Mouse (Mus musculus) midbrain, embryonic 11.5 days (tissue): ENCODE data around the gene Dhrs7b. TPM values are rescaled to one million over a fixed set of nuclear protein-coding genes. Genes with fewer than 3 reads are reported as not detected.
A peak's percentile ranks its signal among the peaks of the same experiment; 100 is the strongest.
"Not testable (repeated sequence)": the region's sequence is repeated elsewhere in the genome, so short reads cannot be mapped to it uniquely, and the experiment has no call there.

Experiments
- ATAC-seq: fragments of 200-750 bp; cut with Nextera tagmentation; 2 replicates; pipeline ENCODE4 v1.8.0; 2017; ENCODE audit warnings: moderate TSS enrichment, moderate library complexity; ENCODE audit not compliant: low FRiP score
- DNase-seq: peaks from one replicate; pipeline ENCODE4 v3.0.0; 2015; ENCODE audit warnings: low spot score; ENCODE audit errors: missing footprints
- H3K27ac ChIP-seq: fragments of 300-500 bp; sonication (generic); 2 replicates; pipeline ENCODE4 v1.5.1; 2014; ENCODE audit warnings: low read depth, low read length
- H3K27me3 ChIP-seq: fragments of 300-500 bp; sonication (generic); 2 replicates; pipeline ENCODE4 v1.6.1; 2014; ENCODE audit warnings: mild to moderate bottlenecking, low read length, moderate library complexity, mixed read lengths; ENCODE audit not compliant: control insufficient read depth, insufficient read depth
- H3K36me3 ChIP-seq: fragments of 300-500 bp; sonication (generic); 2 replicates; pipeline ENCODE4 v1.6.1; 2014; ENCODE audit warnings: mild to moderate bottlenecking, low read length, moderate library complexity, mixed read lengths; ENCODE audit not compliant: control insufficient read depth, insufficient read depth
- H3K4me1 ChIP-seq: fragments of 300-500 bp; sonication (generic); 2 replicates; pipeline ENCODE4 v1.6.1; 2014; ENCODE audit warnings: low read length; ENCODE audit not compliant: control insufficient read depth, insufficient read depth
- H3K4me2 ChIP-seq: fragments of 300-500 bp; sonication (generic); 2 replicates; pipeline ENCODE4 v1.6.1; 2014; ENCODE audit warnings: mild to moderate bottlenecking, moderate library complexity
- H3K4me3 ChIP-seq: fragments of 300-500 bp; sonication (generic); 2 replicates; pipeline ENCODE4 v1.5.1; 2014; ENCODE audit warnings: low read depth, low read length
- H3K9ac ChIP-seq: fragments of 300-500 bp; sonication (generic); 2 replicates; pipeline ENCODE4 v1.6.1; 2014; ENCODE audit warnings: low read length
- H3K9me3 ChIP-seq: fragments of 300-500 bp; sonication (generic); 2 replicates; pipeline ENCODE4 v1.6.1; 2016; ENCODE audit warnings: low read length; ENCODE audit not compliant: control insufficient read depth
- WGBS: fragments of 180-500 bp; shearing (Covaris S2); extraction: QIAGEN DNeasy Blood & Tissue Kit; methylation state at CpG from one replicate; pipeline ENCODE4 v1.1.7; 2014; 5-methylcytosine and 5-hydroxymethylcytosine counted together
- polyA plus RNA-seq: library from polyadenylated mRNA; unstranded; fragments of >200 nt; fragmentation: Nextera tagmentation; extraction: Ambion mirVana; gene quantifications from 2 replicates; pipeline ENCODE4 v1.2.1, GENCODE M21; 2014

Gene Dhrs7b
- polyA plus RNA-seq, 1 experiment from 2014 or later = 25.9 TPM

DNA sequence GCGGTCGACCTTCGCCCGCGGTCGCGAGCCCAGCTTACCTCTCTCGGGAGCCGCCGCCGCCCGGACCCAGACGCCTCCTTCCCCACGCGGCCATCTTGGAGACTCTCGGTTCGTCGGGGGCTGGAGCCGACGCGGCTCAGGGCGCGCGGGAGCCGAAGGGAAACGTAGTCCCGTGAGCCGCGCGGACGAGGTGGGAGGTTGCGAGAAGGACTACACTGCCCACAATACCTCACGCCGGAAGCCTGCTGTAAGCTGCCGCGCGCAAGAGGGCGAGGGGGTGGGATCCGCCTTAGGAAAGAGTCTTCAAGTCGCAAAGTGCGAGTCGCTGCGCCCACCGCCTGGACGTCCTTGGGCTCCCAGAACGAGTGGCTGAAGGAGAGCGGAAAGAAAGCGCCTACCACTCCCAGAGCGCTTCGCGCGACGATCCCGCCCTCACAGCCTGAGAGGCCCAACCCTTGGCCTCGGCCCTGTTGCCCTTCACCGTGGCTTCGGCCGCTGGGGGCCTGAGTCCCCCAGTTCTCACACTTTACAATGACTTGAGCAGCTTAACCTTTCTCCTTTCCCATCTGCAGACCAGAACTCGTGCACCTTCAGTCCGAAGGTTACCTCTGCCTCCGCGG, 48.4 kb downstream of the Dhrs7b start, which contains the start of gene Tmem11:
Tmem11 (minus strand) TSS at position 598 of the 620 bp plus-strand sequence.
- no peaks in the 10 kb centered on the region for H3K36me3 ChIP-seq
- H3K9me3 ChIP-seq = no peaks in the 10 kb centered on the region
- DNase-seq (peak; percentile 99), ATAC-seq (peak; percentile 99)
- peak within 1 kb of the TSS; percentile 87 for H3K4me3 ChIP-seq
- peak within 1 kb of the TSS; percentile 79 for H3K27ac ChIP-seq
- under 1% methylated on average over 61 of the region's 62 CpGs for WGBS
- peak within 1 kb of the TSS; percentile 74 for H3K4me2 ChIP-seq
- H3K4me1 ChIP-seq = peaks cover 16% of the 10 kb centered on the region
- H3K9ac ChIP-seq = peak within 1 kb of the TSS; percentile 90
- H3K27me3 ChIP-seq = no peaks in the 10 kb centered on the region

DNA sequence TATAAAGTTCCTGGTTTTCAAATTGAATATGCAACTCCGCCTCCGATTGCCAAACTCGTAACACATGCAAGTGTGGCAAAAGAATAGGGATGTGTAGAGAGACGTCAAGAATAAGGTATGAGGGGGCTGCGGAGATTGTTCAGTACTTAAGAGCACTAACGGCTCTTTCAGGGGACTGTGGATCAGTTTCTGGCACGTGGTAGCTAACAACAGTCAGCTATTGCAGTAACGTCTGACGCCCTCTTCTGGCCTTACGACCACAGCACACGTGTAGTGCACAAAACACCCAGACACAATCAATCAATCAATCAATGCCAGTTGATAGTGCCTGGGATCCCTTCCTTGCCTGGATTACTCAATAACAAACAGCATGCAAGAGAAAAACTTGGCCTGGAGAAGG, 49.0 kb downstream of the Dhrs7b start:
- H3K27ac ChIP-seq = peak overlapping the region; percentile 79
- H3K9ac ChIP-seq = peak overlapping the region; percentile 67
- no peaks in the 10 kb centered on the region for H3K36me3 ChIP-seq
- peak overlapping the region; percentile 74 for H3K4me2 ChIP-seq
- H3K4me1 ChIP-seq = peaks cover 16% of the 10 kb centered on the region
- WGBS = 2% methylated on average over 11 of the region's 11 CpGs
- peak; percentile 91 for DNase-seq
- H3K4me3 ChIP-seq = peak overlapping the region; percentile 87
- no peaks in the 10 kb centered on the region for H3K9me3 ChIP-seq
- no peak for ATAC-seq
- no peaks in the 10 kb centered on the region for H3K27me3 ChIP-seq

DNA sequence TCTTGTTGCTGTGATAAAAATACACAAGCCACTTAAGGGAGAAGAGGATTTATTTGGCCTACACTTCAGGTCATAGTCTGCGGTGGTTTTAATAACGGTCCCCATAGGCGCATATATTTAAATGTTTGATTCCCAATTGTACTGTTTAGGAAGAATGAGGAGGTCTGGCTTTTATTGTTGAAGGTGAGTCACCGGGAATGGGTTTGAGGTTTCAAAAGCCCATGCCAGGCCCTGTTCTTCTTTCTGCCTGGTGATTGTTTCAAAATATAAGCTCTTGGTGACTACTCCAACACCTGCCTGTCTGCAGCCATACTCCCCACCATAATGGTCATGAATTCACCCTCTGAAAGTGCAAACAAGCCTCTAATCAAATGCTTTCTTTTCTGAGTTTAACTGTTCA, 50.1 kb downstream of the Dhrs7b start:
- Histone ChIP-seq H3K4me1 (peaks cover 12% of the 10 kb centered on the region), H3K4me2 (no peak overlapping the region), H3K9ac (no peak overlapping the region), H3K27ac (no peak overlapping the region), H3K36me3 (no peaks in the 10 kb centered on the region), H3K27me3 (no peaks in the 10 kb centered on the region), H3K9me3 (no peaks in the 10 kb centered on the region), H3K4me3 (no peak overlapping the region)
- 93% methylated on average over 4 of the region's 4 CpGs for WGBS
- ATAC-seq = no peak
- no peak for DNase-seq

DNA sequence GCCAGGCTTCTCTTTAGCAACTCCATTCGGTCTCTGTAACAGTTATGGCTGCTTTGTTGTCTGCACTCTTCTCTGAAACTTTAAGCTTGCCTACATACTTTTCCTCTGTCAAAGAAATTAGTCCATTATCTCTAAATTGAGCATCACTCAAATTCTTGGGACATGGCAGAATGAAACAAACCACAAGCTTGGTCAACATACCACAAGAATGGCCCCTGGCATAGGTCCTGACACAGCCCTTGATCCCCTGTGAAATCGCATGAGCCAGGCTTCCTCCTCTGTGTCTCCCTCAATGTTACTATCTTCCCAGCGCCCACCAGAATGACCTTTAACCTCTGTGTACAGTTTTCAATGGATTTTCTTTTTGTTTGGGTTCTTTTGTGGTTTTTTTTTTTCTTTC, 52.0 kb downstream of the Dhrs7b start:
- no peaks in the 10 kb centered on the region for H3K36me3 ChIP-seq
- no peak overlapping the region for H3K9ac ChIP-seq
- no peaks in the 10 kb centered on the region for H3K9me3 ChIP-seq
- DNase-seq (no peak), ATAC-seq (no peak)
- H3K4me3 ChIP-seq = no peak overlapping the region
- H3K4me1 ChIP-seq = peaks cover 10% of the 10 kb centered on the region
- no peaks in the 10 kb centered on the region for H3K27me3 ChIP-seq
- WGBS = 79% methylated on average over 3 of the region's 3 CpGs
- no peak overlapping the region for H3K27ac ChIP-seq
- H3K4me2 ChIP-seq = no peak overlapping the region

DNA sequence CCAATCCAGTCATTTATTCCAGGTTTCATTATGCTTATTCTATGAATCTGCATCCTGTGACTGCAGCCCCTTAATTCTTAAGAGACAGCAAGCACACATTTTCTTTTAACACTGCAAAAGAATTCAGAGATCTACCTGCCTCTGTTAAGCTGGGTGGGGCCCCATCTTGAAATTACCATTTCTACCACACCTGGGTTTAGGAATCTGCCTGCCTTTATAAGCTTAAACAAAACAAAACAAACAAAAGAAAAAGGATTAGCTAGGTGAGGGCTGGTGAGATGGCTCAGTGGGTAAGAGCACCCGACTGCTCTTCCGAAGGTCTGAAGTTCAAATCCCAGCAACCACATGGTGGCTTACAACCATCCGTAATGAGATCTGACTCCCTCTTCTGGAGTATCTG, 56.6 kb downstream of the Dhrs7b start:
- not testable (repeated sequence) for H3K27ac ChIP-seq

DNA sequence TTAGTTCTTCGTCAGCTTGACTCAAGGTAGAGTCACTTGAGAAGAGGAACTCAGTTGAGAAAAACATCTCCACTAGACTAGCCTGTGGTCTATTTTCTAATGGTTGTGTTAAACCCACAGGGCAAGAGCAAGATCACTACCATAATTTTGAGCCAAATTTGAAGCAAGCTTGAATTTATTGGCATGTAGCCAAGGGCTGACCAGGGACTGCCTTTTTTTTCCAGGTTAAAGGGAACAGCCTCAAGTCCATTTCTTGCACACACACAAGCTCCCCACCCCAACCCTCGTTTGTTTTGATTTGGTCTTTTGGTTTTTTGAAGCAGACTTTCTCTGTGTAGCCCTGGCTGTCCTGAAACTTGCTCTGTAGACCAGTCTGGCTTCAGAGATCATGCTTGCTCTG, 59.4 kb downstream of the Dhrs7b start:
- no peaks in the 10 kb centered on the region for H3K27me3 ChIP-seq
- H3K9ac ChIP-seq = no peak overlapping the region
- no peak overlapping the region for H3K4me3 ChIP-seq
- H3K4me1 ChIP-seq = no peaks in the 10 kb centered on the region
- DNase-seq (peak; percentile 66), ATAC-seq (no peak)
- no peak overlapping the region for H3K4me2 ChIP-seq
- 72% methylated on average over 2 of the region's 2 CpGs for WGBS
- H3K27ac ChIP-seq = no peak overlapping the region
- H3K9me3 ChIP-seq = no peaks in the 10 kb centered on the region
- H3K36me3 ChIP-seq = no peaks in the 10 kb centered on the region

More for the DNA sequence above, 56.6 kb downstream of the Dhrs7b start:
- H3K4me2 ChIP-seq, H3K4me1 ChIP-seq, H3K36me3 ChIP-seq, H3K27me3 ChIP-seq, H3K9ac ChIP-seq, ATAC-seq, H3K9me3 ChIP-seq, H3K4me3 ChIP-seq: not testable (repeated sequence)
- WGBS = 82% methylated on average over 2 of the region's 3 CpGs
- peak; percentile 59 for DNase-seq

DNA sequence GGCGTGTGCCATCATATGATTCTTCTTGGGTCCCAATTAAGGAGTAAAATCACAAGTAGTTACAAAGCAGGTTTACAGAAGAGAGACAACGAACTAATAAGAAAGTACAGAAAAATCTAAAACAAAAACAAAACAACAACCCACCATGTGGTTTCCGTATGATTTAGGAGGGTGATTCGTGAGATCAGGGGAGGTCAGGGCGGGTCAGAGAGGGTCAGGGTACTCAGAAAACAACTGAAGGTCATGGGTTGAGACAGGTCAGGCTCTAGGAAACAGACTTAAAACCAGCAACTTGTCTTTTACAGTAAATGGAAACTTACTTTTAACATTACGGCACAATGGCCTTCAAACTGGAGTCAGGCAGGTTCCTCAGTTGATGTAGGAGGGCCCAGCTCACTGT, 59.9 kb downstream of the Dhrs7b start:
- DNase-seq (no peak), ATAC-seq (no peak)
- Histone ChIP-seq H3K9me3 (no peaks in the 10 kb centered on the region), H3K4me1 (no peaks in the 10 kb centered on the region), H3K27me3 (no peaks in the 10 kb centered on the region), H3K4me2 (no peak overlapping the region), H3K9ac (no peak overlapping the region), H3K27ac (no peak overlapping the region), H3K4me3 (no peak overlapping the region), H3K36me3 (no peaks in the 10 kb centered on the region)
- 73% methylated on average over 6 of the region's 6 CpGs for WGBS

DNA sequence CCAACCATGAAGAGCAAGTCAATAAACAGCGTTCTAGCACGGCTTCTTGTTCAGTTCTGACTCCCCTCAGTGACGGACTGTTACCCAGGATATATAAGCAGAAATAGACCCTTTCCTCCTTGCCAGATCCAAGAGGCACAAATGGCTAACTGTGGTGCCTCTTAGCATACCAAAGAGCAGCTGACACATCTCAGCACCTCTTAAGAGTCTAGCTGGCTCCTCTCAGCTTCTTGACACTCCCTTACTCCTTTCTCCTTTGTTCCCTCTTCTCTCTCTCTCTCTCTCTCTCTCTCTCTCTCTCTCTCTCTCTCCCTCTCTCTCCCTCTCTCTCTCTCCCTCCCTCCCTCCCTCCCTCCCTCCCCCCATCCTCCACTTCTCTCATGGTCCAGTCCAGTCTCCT, 60.3 kb downstream of the Dhrs7b start:
- no peak overlapping the region for H3K4me2 ChIP-seq
- no peaks in the 10 kb centered on the region for H3K9me3 ChIP-seq
- DNase-seq (peak; percentile 35), ATAC-seq (no peak)
- 70% methylated on average over 3 of the region's 3 CpGs for WGBS
- no peak overlapping the region for H3K9ac ChIP-seq
- no peak overlapping the region for H3K4me3 ChIP-seq
- H3K36me3 ChIP-seq = no peaks in the 10 kb centered on the region
- H3K27me3 ChIP-seq = no peaks in the 10 kb centered on the region
- H3K4me1 ChIP-seq = no peaks in the 10 kb centered on the region
- no peak overlapping the region for H3K27ac ChIP-seq

DNA sequence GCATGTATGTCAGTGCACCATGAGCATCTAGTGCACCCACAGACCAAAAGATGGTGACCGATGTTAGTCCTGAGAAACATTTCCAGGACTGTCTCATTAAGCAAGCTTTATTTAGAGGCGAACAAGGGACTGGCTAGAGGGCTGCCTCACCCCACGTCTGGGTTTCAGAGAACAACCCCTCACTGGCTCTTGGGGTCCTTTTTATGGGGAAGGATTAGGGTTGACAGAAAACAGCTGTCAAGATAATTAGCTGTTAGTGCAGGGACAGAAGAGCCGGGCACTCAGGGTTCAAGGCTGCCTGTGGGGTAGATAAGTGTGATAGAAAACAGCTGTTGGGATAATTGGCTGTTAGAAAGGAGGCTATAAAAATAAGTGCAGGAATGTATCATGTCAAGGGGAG, 65.5 kb downstream of the Dhrs7b start:
- no peak overlapping the region for H3K27ac ChIP-seq
- no peaks in the 10 kb centered on the region for H3K9me3 ChIP-seq
- DNase-seq (peak; percentile 68), ATAC-seq (no peak)
- 45% methylated on average over 4 of the region's 4 CpGs for WGBS
- H3K9ac ChIP-seq = no peak overlapping the region
- no peaks in the 10 kb centered on the region for H3K4me1 ChIP-seq
- H3K27me3 ChIP-seq = no peaks in the 10 kb centered on the region
- no peaks in the 10 kb centered on the region for H3K36me3 ChIP-seq
- no peak overlapping the region for H3K4me3 ChIP-seq
- H3K4me2 ChIP-seq = no peak overlapping the region
